Mouse (Mus musculus) myocyte (in vitro differentiated cells): Measurements from ENCODE around the gene Dlg1. TPM values are rescaled to one million over a fixed set of nuclear protein-coding genes. Genes with fewer than 3 reads are reported as not detected.

Source experiments
- H3K27me3 ChIP-seq: one replicate; pipeline ENCODE4 v1.6.1; 2011; ENCODE audit not compliant: control insufficient read depth, insufficient read depth, insufficient read length
- H3K36me3 ChIP-seq: one replicate; pipeline ENCODE4 v1.6.1; 2011; ENCODE audit not compliant: control insufficient read depth, insufficient read depth
- H3K4me2 ChIP-seq: one replicate; pipeline ENCODE4 v1.6.1; 2011; ENCODE audit warnings: low read depth, control low read depth
- H3K4me3 ChIP-seq: one replicate; pipeline ENCODE4 v1.5.1; 2011; ENCODE audit warnings: mild to moderate bottlenecking, control low read depth, moderate library complexity
- H3K79me2 ChIP-seq: one replicate; pipeline ENCODE4 v1.6.1; 2011; ENCODE audit not compliant: control insufficient read depth, insufficient read depth
- H3ac ChIP-seq: one replicate; pipeline ENCODE4 v1.6.1; 2011; ENCODE audit not compliant: control insufficient read depth, insufficient read length
- CEBPB ChIP-seq: IDR thresholded peaks from 2 replicates; pipeline ENCODE4 v1.6.1; 2011; ENCODE audit warnings: mild to moderate bottlenecking, moderate library complexity; ENCODE audit not compliant: poor library complexity, insufficient read depth, severe bottlenecking
- E2F4 ChIP-seq: IDR thresholded peaks from one replicate; pipeline ENCODE4 v1.6.1; 2011; ENCODE audit warnings: mild to moderate bottlenecking, control low read depth, moderate library complexity; ENCODE audit not compliant: insufficient read depth
- MAX ChIP-seq: IDR thresholded peaks from one replicate; pipeline ENCODE4 v1.6.1; 2011; ENCODE audit warnings: low read depth, mild to moderate bottlenecking, control low read depth
- MYOD1 ChIP-seq, 3 experiments: IDR thresholded peaks; one replicate each; pipeline ENCODE4 v1.6.1; 2011; ENCODE audit warnings: control low read depth in 2 of 3, low read depth in 2 of 3, mild to moderate bottlenecking in 2 of 3, moderate library complexity in 1 of 3; ENCODE audit not compliant: insufficient read length in 2 of 3, control insufficient read depth in 1 of 3
- MYOG ChIP-seq, 3 experiments: IDR thresholded peaks; one replicate each; pipeline ENCODE4 v1.6.1; 2011; ENCODE audit warnings: control low read depth in 2 of 3, low read depth in 2 of 3, mild to moderate bottlenecking in 2 of 3; ENCODE audit not compliant: insufficient read length in 2 of 3, control insufficient read depth in 1 of 3, insufficient read depth in 1 of 3
- POLR2A ChIP-seq: IDR thresholded peaks from one replicate; pipeline ENCODE4 v1.6.1; 2011; ENCODE audit warnings: low read depth, mild to moderate bottlenecking, control low read depth, moderate library complexity; ENCODE audit not compliant: insufficient read length
- POLR2AphosphoS2 ChIP-seq: IDR thresholded peaks from one replicate; pipeline ENCODE4 v1.6.1; 2011; ENCODE audit warnings: low read depth, control low read depth; ENCODE audit not compliant: insufficient read length
- REST ChIP-seq: IDR thresholded peaks from one replicate; pipeline ENCODE4 v1.6.1; 2011; ENCODE audit warnings: mild to moderate bottlenecking, control low read depth, moderate library complexity; ENCODE audit not compliant: insufficient read depth, insufficient read length
- SRF ChIP-seq: IDR thresholded peaks from one replicate; pipeline ENCODE4 v1.6.1; 2011; ENCODE audit warnings: low read depth; ENCODE audit not compliant: control insufficient read depth, insufficient read length
- TCF12 ChIP-seq: IDR thresholded peaks from one replicate; pipeline ENCODE4 v1.6.1; 2011; ENCODE audit warnings: mild to moderate bottlenecking, control low read depth; ENCODE audit not compliant: poor library complexity, insufficient read depth, severe bottlenecking
- TCF3 ChIP-seq: IDR thresholded peaks from one replicate; pipeline ENCODE4 v1.6.1; 2011; ENCODE audit warnings: low read depth, control low read depth; ENCODE audit not compliant: insufficient read length
- USF1 ChIP-seq: IDR thresholded peaks from one replicate; pipeline ENCODE4 v1.6.1; 2011; ENCODE audit warnings: low read depth, mild to moderate bottlenecking, control low read depth, moderate library complexity
- polyA plus RNA-seq: library from polyadenylated mRNA; unstranded; fragments of >200 nt; fragmentation: generic; extraction: Trizol; gene quantifications from one replicate; pipeline ENCODE4 v1.2.1, GENCODE M21; 2012; ENCODE audit warnings: missing spikeins

Dlg1 gene
- polyA plus RNA-seq, 1 experiment, result 23.2 TPM

DNA sequence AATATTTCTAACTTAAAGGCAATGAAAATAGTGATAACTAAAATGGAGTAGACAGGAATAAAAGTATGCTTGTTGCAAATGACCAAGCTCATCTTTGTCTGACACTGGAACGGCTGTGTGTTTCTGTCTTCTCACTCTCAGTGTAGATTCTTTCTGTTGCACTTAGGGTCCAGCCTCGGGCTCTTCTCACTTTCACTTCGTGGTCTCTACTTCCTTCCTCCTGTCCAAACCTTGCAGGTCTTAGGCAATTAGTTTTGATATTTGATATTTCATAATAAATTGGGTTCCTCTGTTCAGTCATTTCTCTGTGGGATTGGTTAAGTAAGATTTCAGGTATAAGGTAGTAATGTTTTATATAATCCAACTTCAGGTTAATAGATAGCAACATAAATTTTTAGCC lies 140.4 kb downstream of the Dlg1 start:
- H3K27me3 ChIP-seq, result no peaks in the 10 kb centered on the region
- no peak overlapping the region for H3K4me2 ChIP-seq
- no peaks in the 10 kb centered on the region for H3K79me2 ChIP-seq
- TF ChIP-seq POLR2A, result no peak
- no peak for TF ChIP-seq MAX
- no peak for TF ChIP-seq CEBPB
- no peak for TF ChIP-seq TCF3
- no peak for TF ChIP-seq REST
- no peak for TF ChIP-seq USF1
- no peak for TF ChIP-seq MYOG (IDR thresholded peaks at IDR 0.05; ENCODE audit: control insufficient read depth in 1 of 3, insufficient read depth in 1 of 3, insufficient read length in 2 of 3, low read depth in 2 of 3)
- TF ChIP-seq E2F4, result no peak
- TF ChIP-seq POLR2AphosphoS2, result no peak
- TF ChIP-seq TCF12, result no peak
- TF ChIP-seq MYOD1 (IDR thresholded peaks at IDR 0.05; ENCODE audit: control insufficient read depth in 1 of 3, insufficient read length in 2 of 3, low read depth in 2 of 3), result no peak
- TF ChIP-seq SRF, result no peak
- H3K36me3 ChIP-seq, result peaks cover 62% of the 10 kb centered on the region
- H3ac ChIP-seq, result no peak overlapping the region
- H3K4me3 ChIP-seq, result no peak overlapping the region

DNA sequence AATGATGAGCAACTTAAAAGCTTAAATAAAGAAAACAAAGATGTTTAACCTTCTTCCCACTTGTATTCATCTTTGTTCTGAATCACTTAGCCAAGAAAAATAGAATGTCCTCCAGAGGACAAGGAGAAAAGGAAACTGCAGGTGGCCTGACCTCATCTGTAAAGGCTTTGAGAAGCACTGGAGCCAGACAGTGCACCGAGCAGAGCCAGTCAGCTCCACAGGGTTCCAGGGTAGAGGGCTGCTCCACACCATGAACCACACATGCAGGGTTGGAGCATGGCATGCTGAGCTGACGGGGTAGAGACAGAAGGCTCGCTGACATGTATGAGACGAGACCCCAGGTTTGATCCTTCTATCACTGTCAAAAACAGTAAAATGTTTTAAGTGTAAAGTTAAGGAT lies 162.8 kb downstream of the Dlg1 start:
- Histone ChIP-seq H3K4me2 (no peak overlapping the region), H3K36me3 (peaks cover 6% of the 10 kb centered on the region)
- TF ChIP-seq MAX, result no peak
- TF ChIP-seq E2F4, result no peak

DNA sequence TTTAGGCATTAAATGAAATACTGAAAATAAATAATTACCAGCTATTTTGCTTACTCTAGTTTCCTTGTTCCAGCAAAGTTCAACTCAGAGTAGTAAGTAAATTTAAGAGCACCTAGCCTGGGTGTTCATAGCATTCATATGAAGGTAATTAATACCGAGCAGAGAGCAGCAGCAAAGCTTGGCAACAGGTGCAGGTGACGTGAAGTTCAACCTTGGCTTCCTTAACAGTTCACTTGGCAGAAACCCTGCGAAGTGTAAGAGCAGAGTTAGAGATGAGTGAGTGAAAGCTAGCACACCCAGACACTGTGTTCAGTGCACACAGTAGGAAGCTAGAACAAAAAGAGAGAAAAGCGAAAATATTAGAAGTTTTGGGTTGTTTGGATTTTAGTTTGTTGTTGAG lies 167.5 kb downstream of the Dlg1 start:
- no peak for TF ChIP-seq REST
- H3K79me2 ChIP-seq, result no peaks in the 10 kb centered on the region
- H3K4me3 ChIP-seq, result no peak overlapping the region
- no peaks in the 10 kb centered on the region for H3K27me3 ChIP-seq
- H3K36me3 ChIP-seq, result peaks cover 17% of the 10 kb centered on the region
- no peak overlapping the region for H3K4me2 ChIP-seq
- no peak overlapping the region for H3ac ChIP-seq

More for the DNA sequence above, 162.8 kb downstream of the Dlg1 start:
- Histone ChIP-seq H3K27me3 (no peaks in the 10 kb centered on the region), H3K79me2 (no peaks in the 10 kb centered on the region), H3ac (no peak overlapping the region), H3K4me3 (no peak overlapping the region)

DNA sequence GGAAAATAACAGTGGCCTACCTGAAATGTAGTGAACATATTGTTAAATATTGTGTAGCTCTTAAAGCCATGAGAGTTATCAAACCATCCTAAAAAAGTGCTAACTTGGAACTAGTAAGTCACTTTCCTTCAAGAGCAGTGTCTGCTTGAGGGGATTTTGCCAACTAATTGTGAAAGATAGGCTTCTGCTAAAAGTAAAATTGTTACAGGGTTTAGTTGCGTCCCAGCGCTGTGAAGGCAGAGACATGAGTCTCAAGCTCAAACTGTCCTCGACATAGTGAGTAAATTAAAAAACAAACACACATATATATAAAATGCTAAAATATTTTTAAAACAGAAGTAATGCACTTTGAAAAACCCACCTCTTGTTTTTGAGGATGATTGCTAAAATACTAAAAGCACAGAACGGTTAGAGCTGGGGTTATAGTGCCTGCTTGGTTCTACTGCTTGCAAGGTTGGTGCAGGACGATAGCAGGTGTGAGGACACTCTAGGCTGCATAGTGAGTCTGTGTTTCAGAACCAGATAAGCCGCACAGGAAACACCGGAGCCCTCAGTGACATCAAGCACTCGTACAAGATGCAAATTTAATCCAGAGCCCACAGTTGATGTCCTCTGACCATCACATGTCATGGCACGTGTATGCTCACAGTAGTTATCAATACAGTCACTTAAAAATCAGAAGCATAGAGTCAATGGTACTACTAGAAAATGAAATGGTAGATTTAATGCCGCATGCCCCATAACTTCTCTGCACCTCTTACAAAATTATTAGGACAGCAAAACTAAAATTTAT lies 169.6 kb downstream of the Dlg1 start:
- Histone ChIP-seq H3ac (no peak overlapping the region), H3K36me3 (peaks cover 18% of the 10 kb centered on the region), H3K4me3 (no peak overlapping the region), H3K4me2 (no peak overlapping the region), H3K27me3 (no peaks in the 10 kb centered on the region), H3K79me2 (no peaks in the 10 kb centered on the region)
- no peak for TF ChIP-seq TCF3
- TF ChIP-seq MYOD1 (IDR thresholded peaks at IDR 0.05; ENCODE audit: control insufficient read depth in 1 of 3, insufficient read length in 2 of 3, low read depth in 2 of 3), result no peak
- no peak for TF ChIP-seq E2F4
- no peak for TF ChIP-seq SRF
- TF ChIP-seq MYOG (IDR thresholded peaks at IDR 0.05; ENCODE audit: control insufficient read depth in 1 of 3, insufficient read depth in 1 of 3, insufficient read length in 2 of 3, low read depth in 2 of 3), result no peak
- TF ChIP-seq POLR2AphosphoS2, result no peak
- TF ChIP-seq REST, result no peak
- TF ChIP-seq CEBPB, result no peak
- no peak for TF ChIP-seq MAX
- no peak for TF ChIP-seq TCF12
- no peak for TF ChIP-seq USF1
- TF ChIP-seq POLR2A, result no peak

DNA sequence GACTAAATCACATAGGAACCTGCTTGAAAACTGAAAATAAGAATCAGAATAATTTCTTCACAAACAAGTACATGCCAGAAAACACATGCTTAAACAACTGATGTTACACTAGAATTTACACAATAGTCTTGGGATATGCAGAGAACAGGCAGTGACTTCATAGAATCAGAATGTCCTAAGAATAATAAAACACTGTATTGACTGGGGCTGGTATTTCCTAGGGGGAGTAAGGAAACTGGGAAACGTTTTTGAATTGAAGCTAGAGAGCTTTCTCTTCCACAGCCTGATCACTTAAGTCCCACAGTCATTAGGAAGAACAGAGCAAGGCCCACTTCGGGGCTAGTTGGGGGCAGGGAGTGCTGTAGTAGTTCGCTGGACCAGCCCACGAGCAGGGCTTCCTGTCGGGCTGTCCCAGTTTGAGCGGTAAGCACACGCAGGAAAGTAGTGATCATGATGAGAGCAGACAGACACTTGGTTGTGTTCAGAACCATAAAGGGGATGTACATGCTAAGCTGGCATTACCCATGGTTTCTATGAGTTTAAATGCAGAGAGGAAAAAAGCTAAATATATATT lies 170.9 kb downstream of the Dlg1 start:
- Histone ChIP-seq H3K79me2 (no peaks in the 10 kb centered on the region), H3K4me2 (no peak overlapping the region), H3ac (no peak overlapping the region), H3K36me3 (peaks cover 27% of the 10 kb centered on the region), H3K4me3 (no peak overlapping the region), H3K27me3 (no peaks in the 10 kb centered on the region)
- no peak for TF ChIP-seq SRF
- TF ChIP-seq TCF3, result no peak
- TF ChIP-seq MYOG (IDR thresholded peaks at IDR 0.05; ENCODE audit: control insufficient read depth in 1 of 3, insufficient read depth in 1 of 3, insufficient read length in 2 of 3, low read depth in 2 of 3), result no peak
- TF ChIP-seq POLR2A, result no peak
- TF ChIP-seq MAX, result no peak
- no peak for TF ChIP-seq REST
- no peak for TF ChIP-seq CEBPB
- no peak for TF ChIP-seq MYOD1 (IDR thresholded peaks at IDR 0.05; ENCODE audit: control insufficient read depth in 1 of 3, insufficient read length in 2 of 3, low read depth in 2 of 3)
- no peak for TF ChIP-seq USF1
- TF ChIP-seq TCF12, result no peak
- no peak for TF ChIP-seq POLR2AphosphoS2
- TF ChIP-seq E2F4, result no peak
